Mouse (Mus musculus) heart, embryonic 16.5 days (tissue): ENCODE results near the gene Gm45062. TPM values are rescaled to one million over a fixed set of nuclear protein-coding genes. Genes with fewer than 3 reads are reported as not detected.

ENCODE experiments used
- ATAC-seq: fragments of 200-750 bp; cut with Nextera tagmentation; replicated peaks from 2 replicates; pipeline ENCODE4 v1.8.0; 2017; ENCODE audit warnings: moderate number of reproducible peaks; ENCODE audit not compliant: insufficient read depth, low FRiP score; ENCODE audit errors: extremely low read depth
- H3K27ac ChIP-seq: fragments of 300-500 bp; sonication (generic); 2 replicates; pipeline ENCODE4 v1.5.1; 2014; ENCODE audit warnings: mild to moderate bottlenecking, low read length, control low read depth, moderate library complexity
- H3K27me3 ChIP-seq: fragments of 300-500 bp; sonication (generic); 2 replicates; pipeline ENCODE4 v1.6.1; 2014; ENCODE audit warnings: low read length, mixed read lengths; ENCODE audit not compliant: control insufficient read depth, insufficient read depth
- H3K36me3 ChIP-seq: fragments of 300-500 bp; sonication (generic); 2 replicates; pipeline ENCODE4 v1.6.1; 2014; ENCODE audit not compliant: control insufficient read depth, insufficient read depth
- H3K4me1 ChIP-seq: fragments of 300-500 bp; sonication (generic); 2 replicates; pipeline ENCODE4 v1.6.1; 2014; ENCODE audit warnings: low read length, mixed read lengths; ENCODE audit not compliant: control insufficient read depth, insufficient read depth
- H3K4me2 ChIP-seq: fragments of 300-500 bp; sonication (generic); 2 replicates; pipeline ENCODE4 v1.6.1; 2014; ENCODE audit warnings: low read depth, mild to moderate bottlenecking, control low read depth, low read length
- H3K4me3 ChIP-seq: fragments of 300-500 bp; sonication (generic); 2 replicates; pipeline ENCODE4 v1.5.1; 2014; ENCODE audit warnings: mild to moderate bottlenecking, control low read depth, low read length
- H3K9ac ChIP-seq: fragments of 300-500 bp; sonication (generic); 2 replicates; pipeline ENCODE4 v1.6.1; 2014; ENCODE audit warnings: low read length, control low read depth
- H3K9me3 ChIP-seq: fragments of 300-500 bp; sonication (generic); replicated peaks from 2 replicates; pipeline ENCODE4 v1.6.1; 2016; ENCODE audit warnings: low read length; ENCODE audit not compliant: control insufficient read depth
- WGBS: fragments of 180-500 bp; shearing (Covaris S2); extraction: QIAGEN DNeasy Blood & Tissue Kit; methylation state at CpG from one replicate; pipeline ENCODE4 v1.1.7; 2014; 5-methylcytosine and 5-hydroxymethylcytosine counted together
- polyA plus RNA-seq: library from polyadenylated mRNA; unstranded; fragments of >200 nt; fragmentation: Nextera tagmentation; extraction: Ambion mirVana; gene quantifications from 2 replicates; pipeline ENCODE4 v1.2.1, GENCODE M21; 2015

Gm45062 gene
- polyA plus RNA-seq, 1 experiment from 2014 or later: 9.1 TPM

DNA sequence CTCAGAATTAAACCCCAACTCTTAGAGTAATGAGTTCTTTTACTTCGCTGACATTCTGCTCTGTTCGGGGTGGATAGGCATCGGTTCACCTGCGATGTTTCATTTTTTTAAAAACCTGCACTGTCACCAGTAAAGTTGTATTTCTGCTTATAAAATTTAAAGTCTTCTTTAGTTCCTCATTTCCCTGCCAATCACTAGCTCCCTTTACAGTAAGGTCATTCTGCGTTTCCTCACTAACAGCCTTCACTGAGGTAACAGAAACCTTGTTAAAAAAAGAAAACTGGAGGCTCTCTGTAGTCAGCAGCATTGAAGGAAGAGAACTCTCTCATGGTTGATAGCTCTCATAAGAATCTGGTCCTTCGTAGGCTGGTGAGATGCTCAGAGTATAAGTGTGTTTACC is 80.2 kb downstream of the Gm45062 start:
- no peak overlapping the region for H3K27ac ChIP-seq
- no peak overlapping the region for H3K4me3 ChIP-seq
- no peak overlapping the region for H3K9ac ChIP-seq
- no peaks in the 10 kb centered on the region for H3K4me1 ChIP-seq
- H3K27me3 ChIP-seq: no peaks in the 10 kb centered on the region
- no peaks in the 10 kb centered on the region for H3K9me3 ChIP-seq
- no peak overlapping the region for H3K4me2 ChIP-seq
- WGBS: 88% methylated on average over 6 of the region's 6 CpGs
- no peak for ATAC-seq
- no peaks in the 10 kb centered on the region for H3K36me3 ChIP-seq

DNA sequence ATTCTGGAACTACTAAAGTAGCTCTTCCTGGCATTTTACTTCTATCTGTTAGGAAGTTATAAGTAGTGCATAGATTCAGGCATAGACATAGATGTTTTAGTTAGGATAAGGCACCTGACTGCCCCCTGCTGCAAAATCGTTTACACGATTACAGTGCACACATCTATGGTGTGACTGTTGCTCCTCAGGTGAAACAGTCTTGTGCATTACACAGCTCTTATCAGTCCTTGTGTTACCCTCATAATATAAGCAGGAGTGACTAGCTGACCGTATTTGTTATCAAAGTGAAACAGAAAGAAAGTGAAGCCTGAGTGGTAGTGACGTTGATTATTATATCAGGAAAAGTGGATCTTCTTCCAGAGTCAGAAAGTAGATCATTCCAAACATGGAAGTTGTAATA is 84.0 kb downstream of the Gm45062 start:
- H3K27ac ChIP-seq: no peak overlapping the region
- H3K9me3 ChIP-seq: no peaks in the 10 kb centered on the region
- no peak overlapping the region for H3K9ac ChIP-seq
- 83% methylated on average over 4 of the region's 4 CpGs for WGBS
- no peak overlapping the region for H3K4me2 ChIP-seq
- no peaks in the 10 kb centered on the region for H3K4me1 ChIP-seq
- ATAC-seq: no peak
- no peaks in the 10 kb centered on the region for H3K36me3 ChIP-seq
- no peaks in the 10 kb centered on the region for H3K27me3 ChIP-seq
- no peak overlapping the region for H3K4me3 ChIP-seq

DNA sequence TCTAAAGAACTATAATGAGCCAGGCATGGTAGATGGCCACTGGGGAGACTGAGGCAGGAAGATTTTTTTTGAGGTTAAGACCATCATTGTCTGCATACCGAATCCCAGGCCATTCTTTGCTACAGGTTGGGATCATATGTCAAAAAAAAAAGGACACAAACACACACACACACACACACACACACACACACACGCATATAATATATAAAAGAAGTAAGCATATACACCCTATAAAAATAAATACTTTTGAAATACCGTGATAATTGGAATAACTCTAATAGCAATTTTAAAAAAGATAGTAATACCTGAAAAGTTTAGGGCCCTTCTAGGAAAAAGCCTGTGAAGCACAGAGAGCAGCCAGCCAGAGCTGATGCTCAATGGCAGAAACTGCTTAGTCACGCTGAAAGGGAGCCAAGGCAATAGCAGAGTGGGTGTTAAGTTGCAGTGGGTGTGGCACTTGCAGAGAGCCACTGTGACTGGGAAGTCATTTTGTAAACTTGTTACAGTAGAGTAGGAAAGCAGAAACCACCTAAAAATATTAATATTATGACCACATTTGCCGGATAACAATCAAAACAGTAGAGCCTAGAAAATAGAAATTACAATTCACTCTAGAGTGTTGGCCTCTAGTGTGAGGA is 86.1 kb downstream of the Gm45062 start:
- no peak overlapping the region for H3K27ac ChIP-seq
- no peaks in the 10 kb centered on the region for H3K36me3 ChIP-seq
- no peaks in the 10 kb centered on the region for H3K9me3 ChIP-seq
- no peak overlapping the region for H3K4me2 ChIP-seq
- no peak overlapping the region for H3K4me3 ChIP-seq
- H3K9ac ChIP-seq: no peak overlapping the region
- ATAC-seq: peak; percentile 58
- WGBS: 69% methylated on average over 5 of the region's 5 CpGs
- no peaks in the 10 kb centered on the region for H3K27me3 ChIP-seq
- no peaks in the 10 kb centered on the region for H3K4me1 ChIP-seq

DNA sequence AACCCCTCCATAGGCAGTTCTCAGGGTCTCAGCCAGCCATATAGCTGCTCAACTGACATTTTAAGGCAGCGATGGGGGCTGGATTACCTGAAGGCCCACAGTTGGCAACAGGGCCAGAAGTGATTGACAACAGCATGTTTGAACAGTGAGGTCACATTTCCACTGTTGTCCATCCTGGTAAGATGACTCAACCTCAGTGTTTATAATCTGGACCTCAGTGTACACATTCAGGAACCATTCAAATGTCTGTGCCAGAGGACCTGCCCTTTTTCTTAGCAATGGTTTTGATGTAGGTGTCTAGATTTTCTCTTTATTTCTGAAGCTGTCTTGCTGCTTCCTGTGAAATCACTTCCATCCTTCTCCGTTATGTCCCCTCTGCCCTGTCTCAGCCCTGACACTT is 87.9 kb downstream of the Gm45062 start:
- H3K4me2 ChIP-seq: no peak overlapping the region
- no peaks in the 10 kb centered on the region for H3K27me3 ChIP-seq
- H3K4me1 ChIP-seq: no peaks in the 10 kb centered on the region
- H3K27ac ChIP-seq: no peak overlapping the region
- WGBS: 76% methylated on average over 2 of the region's 2 CpGs
- no peaks in the 10 kb centered on the region for H3K9me3 ChIP-seq
- H3K9ac ChIP-seq: no peak overlapping the region
- no peaks in the 10 kb centered on the region for H3K36me3 ChIP-seq
- no peak for ATAC-seq
- no peak overlapping the region for H3K4me3 ChIP-seq

DNA sequence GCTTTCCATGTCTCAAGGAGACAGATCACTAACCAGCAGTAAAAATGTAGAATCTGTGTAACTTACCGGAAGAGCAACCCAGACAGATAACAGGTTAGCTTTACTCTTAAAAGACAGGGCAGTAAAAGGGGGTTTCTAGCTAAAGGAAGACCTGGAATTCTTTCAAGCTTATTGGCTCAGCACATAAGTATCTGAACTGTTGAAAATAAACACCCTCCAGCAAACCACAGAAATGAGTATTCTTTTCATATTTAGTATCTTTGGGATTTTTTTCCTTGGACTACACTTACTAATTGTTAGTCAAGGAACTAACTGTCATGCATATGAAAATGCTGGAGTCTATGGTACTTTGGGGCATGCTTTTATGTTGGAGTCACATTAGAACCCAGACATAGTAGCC is 89.1 kb downstream of the Gm45062 start:
- H3K4me1 ChIP-seq: no peaks in the 10 kb centered on the region
- H3K9ac ChIP-seq: no peak overlapping the region
- 88% methylated on average over 1 of the region's 1 CpGs for WGBS
- H3K4me2 ChIP-seq: no peak overlapping the region
- H3K27me3 ChIP-seq: no peaks in the 10 kb centered on the region
- no peak overlapping the region for H3K4me3 ChIP-seq
- H3K27ac ChIP-seq: no peak overlapping the region
- no peak for ATAC-seq
- no peaks in the 10 kb centered on the region for H3K9me3 ChIP-seq
- H3K36me3 ChIP-seq: no peaks in the 10 kb centered on the region

DNA sequence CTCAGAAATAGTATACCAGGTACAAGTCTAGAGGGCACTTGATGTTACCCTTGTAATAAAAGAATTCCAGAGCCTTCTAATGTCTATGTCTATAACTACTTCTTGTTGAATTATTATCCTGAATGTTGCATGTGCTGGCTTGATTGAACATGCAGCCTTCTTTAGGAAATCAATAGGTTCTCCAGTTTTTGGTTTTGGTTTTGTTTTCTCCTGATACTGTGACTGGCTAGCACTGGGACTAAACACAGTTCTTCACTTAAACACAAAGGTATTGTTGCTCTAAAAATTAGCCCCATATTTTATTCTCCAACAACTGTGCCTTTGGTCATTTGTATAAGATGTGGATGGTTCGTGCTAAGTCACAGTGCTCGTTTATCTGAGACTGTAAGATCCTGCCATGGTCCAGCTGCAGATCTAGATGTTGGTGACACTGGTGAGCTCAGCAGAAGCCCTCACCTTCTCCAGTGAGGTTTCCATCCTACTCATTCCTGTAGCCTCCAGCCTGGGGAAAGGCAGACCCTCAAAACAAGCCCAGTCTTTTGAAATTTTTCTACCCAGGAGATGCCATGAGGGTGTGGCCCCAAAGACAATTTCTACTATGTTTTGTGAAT is 89.9 kb downstream of the Gm45062 start:
- H3K27ac ChIP-seq: no peak overlapping the region
- ATAC-seq: no peak
- H3K9ac ChIP-seq: no peak overlapping the region
- WGBS: 87% methylated on average over 2 of the region's 2 CpGs
- H3K27me3 ChIP-seq: no peaks in the 10 kb centered on the region
- H3K36me3 ChIP-seq: no peaks in the 10 kb centered on the region
- no peaks in the 10 kb centered on the region for H3K9me3 ChIP-seq
- H3K4me3 ChIP-seq: no peak overlapping the region
- no peak overlapping the region for H3K4me2 ChIP-seq
- no peaks in the 10 kb centered on the region for H3K4me1 ChIP-seq

DNA sequence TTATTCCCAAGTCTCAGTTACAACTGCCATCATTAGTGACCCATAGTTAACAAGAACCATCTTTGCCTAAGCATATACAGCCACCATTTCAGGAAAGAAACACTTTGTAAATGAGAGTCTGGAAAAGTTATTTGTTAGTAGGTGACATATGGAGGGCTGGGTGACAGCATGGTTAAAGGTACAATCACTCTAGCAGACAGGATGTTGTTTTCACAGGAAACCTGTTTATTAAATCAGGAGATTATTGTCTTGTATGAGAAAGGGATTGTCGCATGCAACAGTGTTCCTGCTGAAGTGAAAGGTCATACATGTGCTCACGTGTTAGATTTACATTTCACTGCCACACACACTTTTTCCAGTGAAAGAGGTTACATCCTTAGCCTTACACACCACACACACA is 92.3 kb downstream of the Gm45062 start:
- H3K4me2 ChIP-seq: no peak overlapping the region
- no peaks in the 10 kb centered on the region for H3K27me3 ChIP-seq
- 81% methylated on average over 2 of the region's 2 CpGs for WGBS
- H3K9me3 ChIP-seq: no peaks in the 10 kb centered on the region
- H3K27ac ChIP-seq: no peak overlapping the region
- no peak overlapping the region for H3K9ac ChIP-seq
- H3K36me3 ChIP-seq: no peaks in the 10 kb centered on the region
- no peak for ATAC-seq
- no peaks in the 10 kb centered on the region for H3K4me1 ChIP-seq
- no peak overlapping the region for H3K4me3 ChIP-seq

DNA sequence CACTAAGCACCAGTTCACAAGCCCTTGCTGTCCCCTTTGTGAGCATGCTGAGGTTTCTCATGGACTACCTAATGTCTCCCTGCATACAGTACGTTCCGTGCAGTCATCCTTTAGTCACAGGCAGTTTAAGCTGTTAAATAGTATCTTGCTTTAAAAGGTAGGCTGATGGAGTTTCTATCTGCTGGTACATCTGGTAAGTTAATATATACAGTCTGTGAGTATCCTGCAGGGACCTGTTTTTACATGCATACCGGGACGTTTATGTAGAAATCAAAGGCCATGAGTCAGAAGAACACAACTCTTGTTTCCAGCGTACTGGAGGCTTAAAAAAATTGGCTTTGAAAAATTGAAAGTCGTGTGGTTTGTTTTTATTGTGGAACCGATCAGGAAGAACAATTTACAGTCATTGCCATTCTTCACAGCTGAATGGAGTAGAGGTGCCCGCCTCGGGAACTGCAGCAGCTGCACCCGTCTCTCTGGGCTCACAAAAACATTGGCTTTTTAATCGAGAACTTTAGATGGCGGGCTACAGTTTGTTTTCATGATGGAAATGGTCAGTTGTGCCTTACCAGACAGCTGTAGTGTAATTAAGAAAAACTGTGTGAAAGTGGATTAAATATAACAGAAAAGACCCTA is 93.4 kb downstream of the Gm45062 start:
- H3K4me2 ChIP-seq: no peak overlapping the region
- H3K27ac ChIP-seq: no peak overlapping the region
- H3K27me3 ChIP-seq: no peaks in the 10 kb centered on the region
- ATAC-seq: no peak
- no peaks in the 10 kb centered on the region for H3K4me1 ChIP-seq
- no peak overlapping the region for H3K4me3 ChIP-seq
- no peaks in the 10 kb centered on the region for H3K36me3 ChIP-seq
- WGBS: 76% methylated on average over 12 of the region's 12 CpGs
- H3K9me3 ChIP-seq: no peaks in the 10 kb centered on the region
- no peak overlapping the region for H3K9ac ChIP-seq

DNA sequence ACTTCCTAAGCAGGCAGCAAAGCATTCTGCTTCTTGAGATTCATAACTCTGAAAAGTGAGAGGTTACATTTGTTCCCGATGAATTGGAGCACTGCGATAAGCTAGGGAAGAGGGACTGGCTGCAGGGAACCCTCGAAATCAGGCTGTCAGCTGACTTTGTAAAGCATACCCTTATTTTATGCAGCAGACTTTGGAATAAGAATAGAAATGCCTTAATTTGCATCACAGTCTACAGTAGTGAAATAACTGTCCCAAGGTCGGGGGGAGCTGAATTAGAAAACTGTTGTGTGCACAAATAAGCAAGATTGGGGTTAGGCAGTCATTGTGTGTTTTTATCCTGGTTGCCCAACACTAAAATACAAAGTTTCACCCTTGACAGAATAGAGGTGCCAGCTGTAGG is 94.2 kb downstream of the Gm45062 start:
- H3K9ac ChIP-seq: no peak overlapping the region
- H3K27ac ChIP-seq: no peak overlapping the region
- no peaks in the 10 kb centered on the region for H3K4me1 ChIP-seq
- H3K4me2 ChIP-seq: no peak overlapping the region
- no peaks in the 10 kb centered on the region for H3K36me3 ChIP-seq
- H3K27me3 ChIP-seq: no peaks in the 10 kb centered on the region
- no peak for ATAC-seq
- no peak overlapping the region for H3K4me3 ChIP-seq
- whole genome bisulfite sequencing: 68% methylated on average over 4 of the region's 4 CpGs
- H3K9me3 ChIP-seq: no peaks in the 10 kb centered on the region
